Mouse (Mus musculus) CH12.LX (cell line): ENCODE data around the gene Fam53a.

Experiments
- BHLHE40 ChIP-seq: IDR thresholded peaks from 2 replicates; pipeline ENCODE4 v1.6.1; 2011; ENCODE audit warnings: mild to moderate bottlenecking, low read depth, low read length, improper control_type of control experiment
- CTCF ChIP-seq, 2 experiments: IDR thresholded peaks in 1 of 2; conservative IDR thresholded peaks in 1 of 2; 2 replicates each; pipeline ENCODE4 v1.5.1; 2011 to 2012; ENCODE audit warnings: low read depth in 2 of 2, low read length in 2 of 2, improper control_type of control experiment in 1 of 2, inconsistent platforms in 1 of 2, mild to moderate bottlenecking in 1 of 2, moderate library complexity in 1 of 2
- E2F4 ChIP-seq: IDR thresholded peaks from 2 replicates; pipeline ENCODE4 v1.6.1; 2011; ENCODE audit warnings: low read depth, low read length, improper control_type of control experiment; ENCODE audit not compliant: insufficient replicate concordance
- EP300 ChIP-seq: IDR thresholded peaks from 2 replicates; pipeline ENCODE4 v1.6.1; 2011; ENCODE audit warnings: low read length, improper control_type of control experiment
- ETS1 ChIP-seq: conservative IDR thresholded peaks from 2 replicates; pipeline ENCODE4 v1.6.1; 2012; ENCODE audit warnings: low read depth, mild to moderate bottlenecking, inconsistent platforms, low read length, improper control_type of control experiment, moderate library complexity
- GABPA ChIP-seq: IDR thresholded peaks from 2 replicates; pipeline ENCODE4 v1.6.1; 2012; ENCODE audit warnings: low read depth, low read length, improper control_type of control experiment, inconsistent platforms; ENCODE audit not compliant: insufficient replicate concordance
- HCFC1 ChIP-seq: IDR thresholded peaks from 2 replicates; pipeline ENCODE4 v1.6.1; 2012; ENCODE audit warnings: low read depth, mild to moderate bottlenecking, inconsistent platforms, low read length, improper control_type of control experiment
- KAT2A ChIP-seq: IDR thresholded peaks from 2 replicates; pipeline ENCODE4 v1.6.1; 2012; ENCODE audit warnings: low read length, improper control_type of control experiment, inconsistent platforms; ENCODE audit not compliant: insufficient replicate concordance
- MAFK ChIP-seq: IDR thresholded peaks from 2 replicates; pipeline ENCODE4 v1.6.1; 2011; ENCODE audit warnings: low read length, improper control_type of control experiment; ENCODE audit not compliant: insufficient replicate concordance
- MAX ChIP-seq: IDR thresholded peaks from 2 replicates; pipeline ENCODE4 v1.6.1; 2011; ENCODE audit warnings: low read length, improper control_type of control experiment
- POLR2A ChIP-seq: IDR thresholded peaks from 2 replicates; pipeline ENCODE4 v1.6.1; 2011; ENCODE audit warnings: low read depth, mild to moderate bottlenecking, improper control_type of control experiment, low read length
- USF1 ChIP-seq: IDR thresholded peaks from 2 replicates; pipeline ENCODE4 v1.6.1; 2014; ENCODE audit warnings: low read depth, mild to moderate bottlenecking, inconsistent platforms, low read length, improper control_type of control experiment

- TF ChIP-seq E2F4 = no peak
- TF ChIP-seq CTCF (conservative IDR thresholded peaks at IDR 0.05 in 1 of 2, IDR thresholded peaks at IDR 0.05 in 1 of 2; ENCODE audit: low read depth in 2 of 2, low read length in 2 of 2) = no peak
- TF ChIP-seq POLR2A = no peak
- TF ChIP-seq EP300 = no peak
- no peak for TF ChIP-seq GABPA
- no peak for TF ChIP-seq MAFK
- TF ChIP-seq ETS1 = no peak
- no peak for TF ChIP-seq KAT2A
- no peak for TF ChIP-seq MAX
- TF ChIP-seq USF1 = no peak
- TF ChIP-seq HCFC1 = no peak
- TF ChIP-seq BHLHE40 = no peak
Observed at GRCm38 (mm10) chr5:33632526-33632925, 3.1 kb upstream of the Fam53a start.
